Mouse (Mus musculus): ENCODE measurements around the gene Kdr. TPM values are rescaled to one million over a fixed set of nuclear protein-coding genes. Genes with fewer than 3 reads are reported as not detected.

Kdr gene
- polyA plus RNA-seq, 1 experiment from 2014 or later, result 22.8 TPM

DNA sequence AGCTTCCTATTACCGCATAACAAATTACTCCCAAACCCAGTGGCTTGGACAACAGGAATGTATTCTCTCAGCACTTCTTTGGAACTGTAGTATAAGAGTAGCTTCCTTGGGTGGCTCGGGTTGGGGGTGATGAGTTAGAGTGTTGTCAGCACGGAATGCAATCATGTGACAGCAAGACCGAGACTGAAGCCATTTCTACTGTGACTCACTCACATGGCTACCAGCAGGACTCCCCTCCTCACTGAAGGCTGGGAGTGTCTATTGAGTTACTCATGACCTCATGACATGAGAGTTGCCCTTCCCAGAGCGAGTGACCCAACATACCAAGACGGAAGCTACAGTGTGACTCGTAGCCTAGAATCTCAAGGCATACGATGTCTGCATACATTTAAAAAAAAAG, 12.0 kb upstream of the Kdr start:
- no peaks in the 10 kb centered on the region for H3K9me3 ChIP-seq (ENCODE audit: control insufficient read depth, low read length)
- no peaks in the 10 kb centered on the region for H3K36me3 ChIP-seq (ENCODE audit: control insufficient read depth, insufficient read depth)
- WGBS, result 90% methylated on average over 8 of the region's 8 CpGs
- no peak overlapping the region for H3K9ac ChIP-seq (replicated peaks; ENCODE audit: low read depth, low read length)
- no peaks in the 10 kb centered on the region for H3K27me3 ChIP-seq (replicated peaks; ENCODE audit: control insufficient read depth, insufficient read depth, low read length)
- ATAC-seq, result no peak
- no peaks in the 10 kb centered on the region for H3K4me1 ChIP-seq (replicated peaks; ENCODE audit: control insufficient read depth, insufficient read depth, low read length)
- H3K4me3 ChIP-seq (replicated peaks; ENCODE audit: low read length), result no peak overlapping the region
- H3K4me2 ChIP-seq (ENCODE audit: low read length), result no peak overlapping the region
- H3K27ac ChIP-seq (ENCODE audit: low read length), result no peak overlapping the region

DNA sequence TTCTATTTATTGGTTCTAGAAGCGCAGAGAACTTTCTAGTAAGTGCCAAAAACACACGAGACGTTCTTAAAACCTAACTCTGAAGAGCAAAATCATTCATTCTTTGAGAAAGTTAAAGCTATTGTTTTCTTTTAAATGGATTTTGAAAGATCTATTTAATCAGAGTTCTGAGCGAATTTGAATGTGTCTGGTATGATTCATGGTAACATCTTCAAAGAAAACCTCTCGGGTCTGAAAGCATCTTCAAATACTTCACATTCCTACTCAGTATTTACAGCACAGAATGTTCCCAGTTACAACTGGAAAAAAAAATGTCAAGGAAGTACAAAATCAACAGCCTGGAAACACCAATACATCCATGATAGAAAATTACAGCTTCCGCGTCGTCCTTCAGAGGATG, 9.3 kb upstream of the Kdr start:
- Histone ChIP-seq H3K4me3 (replicated peaks; ENCODE audit: low read length) (no peak overlapping the region), H3K4me2 (ENCODE audit: low read length) (no peak overlapping the region), H3K27me3 (replicated peaks; ENCODE audit: control insufficient read depth, insufficient read depth, low read length) (no peaks in the 10 kb centered on the region), H3K36me3 (ENCODE audit: control insufficient read depth, insufficient read depth) (no peaks in the 10 kb centered on the region), H3K9ac (replicated peaks; ENCODE audit: low read depth, low read length) (no peak overlapping the region), H3K27ac (ENCODE audit: low read length) (no peak overlapping the region), H3K9me3 (ENCODE audit: control insufficient read depth, low read length) (no peaks in the 10 kb centered on the region), H3K4me1 (replicated peaks; ENCODE audit: control insufficient read depth, insufficient read depth, low read length) (no peaks in the 10 kb centered on the region)
- WGBS, result 83% methylated on average over 8 of the region's 8 CpGs
- ATAC-seq, result no peak

DNA sequence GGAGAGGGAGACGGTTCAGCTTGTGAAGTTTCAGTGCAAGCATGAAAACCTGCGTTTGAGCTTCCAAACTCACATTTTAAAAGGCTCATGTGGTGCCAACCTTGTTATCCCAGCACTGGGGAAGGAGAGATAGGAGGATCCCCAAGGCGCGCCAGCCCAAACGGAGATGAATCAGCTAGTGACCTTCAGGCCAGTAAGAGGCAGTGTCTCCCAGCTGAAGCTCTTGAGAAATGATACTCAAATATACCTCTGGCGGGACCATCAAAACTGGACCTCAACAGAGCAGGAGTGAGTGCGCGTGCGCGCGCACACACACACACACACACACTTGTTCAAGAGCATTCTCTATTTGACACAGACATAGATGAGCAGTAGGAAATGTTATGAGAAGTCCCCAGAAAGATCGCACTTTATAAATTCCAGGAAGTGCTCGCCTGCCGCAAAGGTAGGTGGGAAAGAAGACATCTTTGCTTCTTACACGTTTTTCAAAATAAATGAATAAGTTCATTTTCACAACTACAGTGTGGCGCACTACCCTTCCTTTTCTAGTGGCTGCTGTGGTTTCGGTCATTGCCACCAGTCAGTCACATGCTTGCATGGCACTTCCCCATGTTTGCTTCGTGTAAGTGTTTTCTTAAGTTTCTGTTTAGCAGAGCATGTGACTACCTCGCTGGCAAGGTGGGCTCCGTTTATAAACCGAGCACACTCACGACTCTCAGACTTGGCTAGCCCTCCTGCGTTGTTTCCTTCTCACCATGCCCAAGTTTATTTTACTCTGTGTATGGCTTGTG, 2.5 kb upstream of the Kdr start:
- no peak for ATAC-seq
- H3K4me1 ChIP-seq (replicated peaks; ENCODE audit: control insufficient read depth, insufficient read depth, low read length), result peaks cover 22% of the 10 kb centered on the region
- H3K4me2 ChIP-seq (ENCODE audit: low read length), result no peak overlapping the region
- H3K36me3 ChIP-seq (ENCODE audit: control insufficient read depth, insufficient read depth), result no peaks in the 10 kb centered on the region
- no peak overlapping the region for H3K4me3 ChIP-seq (replicated peaks; ENCODE audit: low read length)
- no peaks in the 10 kb centered on the region for H3K9me3 ChIP-seq (ENCODE audit: control insufficient read depth, low read length)
- 64% methylated on average over 23 of the region's 23 CpGs for WGBS
- no peak overlapping the region for H3K9ac ChIP-seq (replicated peaks; ENCODE audit: low read depth, low read length)
- peaks cover 40% of the 10 kb centered on the region for H3K27me3 ChIP-seq (replicated peaks; ENCODE audit: control insufficient read depth, insufficient read depth, low read length)
- no peak overlapping the region for H3K27ac ChIP-seq (ENCODE audit: low read length)

DNA sequence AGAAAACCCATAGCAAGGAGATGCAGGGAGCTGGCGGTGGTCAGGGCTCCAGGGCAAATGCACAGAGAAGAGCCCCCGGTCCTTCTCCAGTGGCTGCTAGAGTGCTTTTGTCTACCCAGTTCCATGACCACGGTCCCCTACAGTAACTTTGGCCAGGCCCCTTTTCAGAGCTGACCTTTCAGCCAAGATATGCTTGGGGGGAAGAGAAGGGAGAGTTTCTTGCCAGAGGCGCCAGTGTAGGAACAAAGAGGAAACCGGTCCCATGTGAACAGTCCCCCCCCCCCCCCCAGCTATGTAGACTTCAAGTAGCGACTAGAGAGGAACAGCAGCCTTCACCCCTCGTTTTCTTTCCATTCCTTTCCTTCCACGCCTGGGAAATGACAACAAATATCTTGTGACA, 850 bp upstream of the Kdr start:
- no peak for ATAC-seq
- WGBS, result 2% methylated on average over 8 of the region's 8 CpGs
- Histone ChIP-seq H3K27ac (ENCODE audit: low read length) (no peak overlapping the region), H3K36me3 (ENCODE audit: control insufficient read depth, insufficient read depth) (no peaks in the 10 kb centered on the region), H3K4me2 (ENCODE audit: low read length) (peak overlapping the region; percentile 99), H3K4me1 (replicated peaks; ENCODE audit: control insufficient read depth, insufficient read depth, low read length) (peaks cover 22% of the 10 kb centered on the region), H3K9me3 (ENCODE audit: control insufficient read depth, low read length) (no peaks in the 10 kb centered on the region), H3K4me3 (replicated peaks; ENCODE audit: low read length) (peak overlapping the region; percentile 60; the same call in 1 of the 2 replicates), H3K27me3 (replicated peaks; ENCODE audit: control insufficient read depth, insufficient read depth, low read length) (peaks cover 45% of the 10 kb centered on the region), H3K9ac (replicated peaks; ENCODE audit: low read depth, low read length) (no peak overlapping the region)

DNA sequence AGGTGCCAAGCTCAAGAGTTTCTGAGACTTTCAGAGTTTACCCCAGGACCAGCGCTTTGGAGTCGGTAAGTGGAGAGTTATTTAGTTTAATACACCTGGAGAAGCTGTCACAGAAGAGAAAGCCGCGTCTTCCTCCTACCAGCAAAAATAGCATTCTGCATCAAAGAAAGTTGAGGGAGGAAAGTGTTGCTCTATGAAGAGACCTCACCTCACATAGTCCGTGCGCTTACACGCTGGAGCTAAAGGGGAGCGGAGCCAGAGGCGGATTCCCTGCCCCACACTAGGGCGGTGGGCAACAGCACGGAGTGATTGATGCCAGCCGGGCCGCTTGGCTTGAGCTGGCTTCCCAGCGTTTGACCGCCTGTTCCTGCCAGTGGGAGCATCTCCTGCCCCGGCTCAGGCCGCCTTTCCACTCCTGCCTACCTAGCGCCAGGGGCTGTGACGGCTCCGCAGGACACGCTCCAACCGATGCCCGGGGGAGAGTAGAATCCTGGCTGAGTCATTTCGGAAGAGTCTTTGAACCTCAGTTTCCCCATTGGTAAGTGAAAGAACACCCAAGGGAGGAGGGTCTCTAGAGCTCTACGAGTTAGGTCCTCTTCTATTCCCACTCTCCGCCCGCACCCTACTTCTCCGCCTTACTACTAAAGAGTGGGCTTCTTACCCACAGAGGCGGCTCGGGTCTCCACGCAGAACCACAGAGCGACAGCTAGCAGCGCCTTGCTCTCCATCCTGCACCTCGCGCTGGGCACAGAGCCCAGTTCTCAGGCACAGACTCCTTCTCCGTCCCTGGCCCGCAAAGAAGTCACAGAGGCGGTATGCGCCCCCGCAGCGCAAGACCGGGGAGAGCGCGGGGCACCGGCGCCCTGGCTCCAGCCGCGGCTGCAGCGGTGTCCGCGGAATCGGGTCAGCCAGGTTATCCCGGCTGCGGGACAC, 551 bp downstream of the Kdr start:
- peak; percentile 78 for ATAC-seq
- peak overlapping the region; percentile 52; the same call in 1 of the 2 replicates for H3K27ac ChIP-seq (ENCODE audit: low read length)
- H3K4me3 ChIP-seq (replicated peaks; ENCODE audit: low read length), result peak overlapping the region; percentile 60
- WGBS, result under 1% methylated on average over 54 of the region's 54 CpGs
- no peaks in the 10 kb centered on the region for H3K9me3 ChIP-seq (ENCODE audit: control insufficient read depth, low read length)
- peak overlapping the region; percentile 57 for H3K9ac ChIP-seq (replicated peaks; ENCODE audit: low read depth, low read length)
- no peaks in the 10 kb centered on the region for H3K36me3 ChIP-seq (ENCODE audit: control insufficient read depth, insufficient read depth)
- H3K4me2 ChIP-seq (ENCODE audit: low read length), result peak overlapping the region; percentile 99
- H3K27me3 ChIP-seq (replicated peaks; ENCODE audit: control insufficient read depth, insufficient read depth, low read length), result peaks cover 45% of the 10 kb centered on the region
- H3K4me1 ChIP-seq (replicated peaks; ENCODE audit: control insufficient read depth, insufficient read depth, low read length), result peaks cover 22% of the 10 kb centered on the region

DNA sequence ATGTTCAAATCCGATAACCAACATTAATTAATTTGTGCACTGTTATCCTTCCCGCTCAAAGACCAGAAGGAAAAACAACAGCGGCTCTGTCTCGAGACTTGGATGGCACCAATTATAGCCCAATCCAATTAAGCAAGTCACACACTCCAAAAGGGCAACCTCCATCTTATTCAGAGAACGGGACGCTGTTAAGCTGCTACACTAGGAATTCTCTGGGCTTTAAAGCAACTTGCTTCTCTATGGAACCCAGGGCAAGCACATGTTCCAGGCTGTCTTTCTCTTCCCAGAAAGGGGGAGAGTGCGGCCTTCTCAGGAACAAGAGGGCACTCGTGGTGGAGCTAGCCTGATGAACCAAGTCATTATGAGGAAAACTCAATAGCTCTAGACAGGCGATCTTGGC, 1.6 kb downstream of the Kdr start:
- Histone ChIP-seq H3K4me1 (replicated peaks; ENCODE audit: control insufficient read depth, insufficient read depth, low read length) (peaks cover 22% of the 10 kb centered on the region), H3K9ac (replicated peaks; ENCODE audit: low read depth, low read length) (no peak overlapping the region), H3K36me3 (ENCODE audit: control insufficient read depth, insufficient read depth) (no peaks in the 10 kb centered on the region), H3K9me3 (ENCODE audit: control insufficient read depth, low read length) (no peaks in the 10 kb centered on the region), H3K27me3 (replicated peaks; ENCODE audit: control insufficient read depth, insufficient read depth, low read length) (peaks cover 47% of the 10 kb centered on the region), H3K4me3 (replicated peaks; ENCODE audit: low read length) (peak overlapping the region; percentile 20; the same call in 1 of the 2 replicates), H3K4me2 (ENCODE audit: low read length) (no peak overlapping the region), H3K27ac (ENCODE audit: low read length) (no peak overlapping the region)
- WGBS, result 6% methylated on average over 9 of the region's 9 CpGs
- ATAC-seq, result no peak

DNA sequence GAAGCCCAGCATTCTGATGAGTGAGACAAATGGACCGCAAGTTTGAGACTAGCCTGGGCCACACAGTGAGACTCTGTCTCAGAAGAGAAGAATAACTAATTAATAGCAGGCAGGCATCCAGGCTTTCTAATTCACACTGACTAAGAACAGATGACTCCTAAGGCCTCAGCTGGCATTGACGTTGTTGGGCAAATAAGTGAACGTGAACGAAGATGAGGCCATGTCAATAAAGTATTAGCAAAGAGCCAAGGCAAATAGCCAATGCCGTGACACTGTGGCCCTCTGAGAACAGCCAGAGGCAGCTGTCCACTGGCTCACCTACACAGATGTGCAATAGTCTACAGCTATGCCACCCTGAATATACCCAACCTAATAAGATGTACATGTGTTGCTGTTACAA, 2.9 kb downstream of the Kdr start:
- no peak overlapping the region for H3K4me3 ChIP-seq (replicated peaks; ENCODE audit: low read length)
- WGBS, result 55% methylated on average over 5 of the region's 5 CpGs
- no peak for ATAC-seq

DNA sequence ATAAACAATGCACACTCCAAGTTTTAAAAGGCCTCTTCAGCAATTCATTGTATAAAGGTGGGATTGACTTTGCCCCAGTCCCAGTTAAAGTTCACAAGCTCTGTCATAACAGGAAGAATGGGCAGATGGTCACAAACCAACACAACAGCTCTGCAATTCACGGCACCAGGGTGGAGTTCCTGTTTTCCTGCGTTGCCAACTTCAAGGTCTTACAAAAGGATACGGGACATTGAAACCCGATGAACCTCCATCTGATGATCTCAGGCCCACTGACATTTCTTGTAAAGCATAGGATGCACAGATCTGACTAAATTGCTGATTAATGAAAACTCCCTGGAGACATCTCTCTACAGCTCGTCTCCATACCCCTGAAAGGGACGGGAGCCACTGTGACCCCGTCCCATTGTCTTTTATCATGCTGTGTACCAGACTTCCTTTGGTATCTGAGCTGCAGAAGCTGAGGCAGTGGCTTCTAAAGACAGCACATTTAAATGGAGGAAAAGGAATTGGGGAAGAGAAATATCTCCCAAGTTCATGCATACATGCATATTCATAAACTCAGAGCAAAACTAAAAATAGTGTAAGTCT, 3.6 kb downstream of the Kdr start:
- Histone ChIP-seq H3K36me3 (ENCODE audit: control insufficient read depth, insufficient read depth) (no peaks in the 10 kb centered on the region), H3K9me3 (ENCODE audit: control insufficient read depth, low read length) (no peaks in the 10 kb centered on the region), H3K4me3 (replicated peaks; ENCODE audit: low read length) (no peak overlapping the region), H3K4me2 (ENCODE audit: low read length) (no peak overlapping the region), H3K27ac (ENCODE audit: low read length) (no peak overlapping the region), H3K4me1 (replicated peaks; ENCODE audit: control insufficient read depth, insufficient read depth, low read length) (peaks cover 22% of the 10 kb centered on the region), H3K9ac (replicated peaks; ENCODE audit: low read depth, low read length) (no peak overlapping the region), H3K27me3 (replicated peaks; ENCODE audit: control insufficient read depth, insufficient read depth, low read length) (peaks cover 35% of the 10 kb centered on the region)
- WGBS, result 63% methylated on average over 7 of the region's 7 CpGs
- ATAC-seq, result no peak

More for the DNA sequence above, 2.9 kb downstream of the Kdr start:
- Histone ChIP-seq H3K4me2 (ENCODE audit: low read length) (no peak overlapping the region), H3K27ac (ENCODE audit: low read length) (no peak overlapping the region), H3K36me3 (ENCODE audit: control insufficient read depth, insufficient read depth) (no peaks in the 10 kb centered on the region), H3K9ac (replicated peaks; ENCODE audit: low read depth, low read length) (no peak overlapping the region), H3K4me1 (replicated peaks; ENCODE audit: control insufficient read depth, insufficient read depth, low read length) (peaks cover 22% of the 10 kb centered on the region), H3K9me3 (ENCODE audit: control insufficient read depth, low read length) (no peaks in the 10 kb centered on the region), H3K27me3 (replicated peaks; ENCODE audit: control insufficient read depth, insufficient read depth, low read length) (peaks cover 41% of the 10 kb centered on the region)

DNA sequence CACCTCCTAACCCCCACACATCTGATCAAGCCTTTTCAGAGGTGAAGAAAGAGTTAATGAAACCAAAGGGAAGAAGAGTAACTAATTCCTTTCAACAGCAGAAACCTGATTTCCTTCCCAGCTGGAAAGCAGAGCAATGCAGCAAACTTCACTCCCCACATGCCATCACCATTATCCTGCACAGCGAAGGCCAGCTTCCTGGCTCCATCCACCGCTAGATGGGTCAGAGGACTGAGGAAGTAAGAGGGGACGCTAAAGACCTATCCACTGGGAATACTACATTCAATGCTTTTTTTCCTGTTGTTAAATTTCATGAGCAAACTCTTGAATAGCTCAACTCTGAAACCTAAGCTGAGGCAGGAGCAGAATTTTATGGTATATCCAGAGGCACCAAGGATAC, 8.4 kb downstream of the Kdr start:
- no peaks in the 10 kb centered on the region for H3K9me3 ChIP-seq (ENCODE audit: control insufficient read depth, low read length)
- no peak overlapping the region for H3K4me2 ChIP-seq (ENCODE audit: low read length)
- H3K36me3 ChIP-seq (ENCODE audit: control insufficient read depth, insufficient read depth), result no peaks in the 10 kb centered on the region
- no peak for ATAC-seq
- 22% methylated on average over 3 of the region's 3 CpGs for WGBS
- peaks cover 5% of the 10 kb centered on the region; the same call in 1 of the 2 replicates for H3K27me3 ChIP-seq (replicated peaks; ENCODE audit: control insufficient read depth, insufficient read depth, low read length)
- no peaks in the 10 kb centered on the region for H3K4me1 ChIP-seq (replicated peaks; ENCODE audit: control insufficient read depth, insufficient read depth, low read length)
- H3K9ac ChIP-seq (replicated peaks; ENCODE audit: low read depth, low read length), result no peak overlapping the region
- no peak overlapping the region for H3K27ac ChIP-seq (ENCODE audit: low read length)
- no peak overlapping the region for H3K4me3 ChIP-seq (replicated peaks; ENCODE audit: low read length)
